Mouse (Mus musculus) lung, adult 2 months (tissue): ENCODE data around the gene Tsen15. TPM values are rescaled to one million over a fixed set of nuclear protein-coding genes. Genes with fewer than 3 reads are reported as not detected.

Source experiments
- DNase-seq: peaks from one replicate; pipeline ENCODE4 v3.0.0; 2022
- H3K4me1 ChIP-seq: fragments of 200-500 bp; 2 replicates; pipeline ENCODE4 v1.6.1; 2011; ENCODE audit warnings: low read length; ENCODE audit not compliant: control insufficient read depth, insufficient read depth
- H3K4me3 ChIP-seq: fragments of 200-500 bp; replicated peaks from 2 replicates; pipeline ENCODE3; 2011; ENCODE audit warnings: low read depth, mild to moderate bottlenecking, control low read depth, low read length; ENCODE audit errors: extremely low read depth
- CTCF ChIP-seq: fragments of 200-500 bp; IDR thresholded peaks from 2 replicates; pipeline ENCODE4 v1.5.1; 2011; ENCODE audit warnings: mild to moderate bottlenecking, low read length, control low read depth; ENCODE audit not compliant: insufficient read depth
- POLR2A ChIP-seq: fragments of 200-500 bp; IDR thresholded peaks from 2 replicates; pipeline ENCODE4 v1.6.1; 2011; ENCODE audit warnings: low read depth, mild to moderate bottlenecking, control low read depth, low read length, borderline replicate concordance; ENCODE audit errors: extremely low read depth
- WGBS: fragments of 180-500 bp; shearing (Covaris S2); methylation state at CpG from one replicate; pipeline ENCODE4 v1.1.7; 2018; 5-methylcytosine and 5-hydroxymethylcytosine counted together
- polyA plus RNA-seq: library from polyadenylated mRNA; depleted of rRNA; stranded (reverse); fragments of >200 nt; gene quantifications from 2 replicates; pipeline ENCODE4 v1.2.3, GENCODE M21; 2012; rRNA removed

The Tsen15 gene
- polyA plus RNA-seq = 10.6 and 12.7 TPM in 2 replicates

DNA sequence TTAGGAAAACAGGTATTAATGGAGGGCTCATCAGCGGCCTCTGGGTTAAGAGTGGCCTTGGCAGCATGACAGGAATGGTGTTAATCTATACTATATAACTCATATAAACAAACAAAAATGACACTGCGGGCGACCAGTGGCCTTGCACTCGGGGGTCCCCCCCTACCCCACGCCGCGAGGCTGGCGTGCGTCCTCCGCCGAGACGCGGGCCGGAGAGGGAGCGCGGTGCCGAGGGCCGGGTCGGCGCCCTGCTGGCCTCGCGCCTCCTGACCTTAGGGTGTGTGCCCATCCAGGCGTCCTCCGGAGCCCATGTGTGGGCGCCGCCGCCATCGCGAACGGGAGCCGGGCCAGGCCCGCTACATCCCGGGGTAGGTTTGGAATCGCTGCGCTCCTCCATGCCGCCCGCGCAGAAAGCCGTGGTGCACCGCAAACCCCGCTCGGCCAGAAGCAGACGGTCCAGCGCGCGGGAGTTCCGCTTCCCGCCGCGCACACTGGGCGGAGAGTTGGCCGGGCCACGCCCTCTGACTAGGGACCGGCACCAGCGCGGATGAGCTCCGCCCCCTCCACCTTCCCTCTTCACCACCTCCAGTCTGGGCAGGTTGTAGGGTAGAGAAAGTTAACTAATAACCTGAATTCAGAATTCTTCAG, at the start of gene Tsen15:
Gene Tsen15 (minus strand): TSS at position 501 of the 648 bp plus-strand sequence.
- under 1% methylated on average over 57 of the region's 57 CpGs for WGBS

DNA sequence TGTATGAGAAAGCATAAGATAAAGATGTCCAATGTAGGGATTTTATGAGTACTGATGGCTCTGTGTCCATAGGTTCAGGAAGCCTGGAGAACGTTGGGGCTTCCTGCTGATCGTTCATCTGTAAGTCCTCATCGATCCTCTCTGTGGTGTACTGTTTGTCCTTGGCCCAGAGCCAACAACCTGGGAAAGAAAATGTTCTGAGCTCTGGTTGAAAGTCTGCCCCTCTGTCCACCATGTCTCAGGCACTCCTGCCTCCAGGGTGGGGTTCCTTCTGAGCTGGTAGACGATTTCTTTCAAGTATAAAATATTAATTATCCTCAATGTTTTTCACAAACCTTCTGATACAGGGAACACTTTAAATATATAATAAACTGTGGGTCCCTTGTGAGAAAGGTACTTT, 47.7 kb upstream of the Tsen15 start:
- no peak for DNase-seq
- H3K4me3 ChIP-seq = no peak overlapping the region
- 53% methylated on average over 4 of the region's 4 CpGs for WGBS

More for the DNA sequence above, at the start of gene Tsen15:
- H3K4me3 ChIP-seq = peak within 1 kb of the TSS; percentile 76
- 0 out of 2 replicates have a peak, but pooled peaks cover 2% of the 10 kb centered on the region for H3K4me1 ChIP-seq
- peak; percentile 40; the same call in 1 of the 2 replicates for TF ChIP-seq POLR2A
- no peak for TF ChIP-seq CTCF
- DNase-seq = peak; percentile 88

DNA sequence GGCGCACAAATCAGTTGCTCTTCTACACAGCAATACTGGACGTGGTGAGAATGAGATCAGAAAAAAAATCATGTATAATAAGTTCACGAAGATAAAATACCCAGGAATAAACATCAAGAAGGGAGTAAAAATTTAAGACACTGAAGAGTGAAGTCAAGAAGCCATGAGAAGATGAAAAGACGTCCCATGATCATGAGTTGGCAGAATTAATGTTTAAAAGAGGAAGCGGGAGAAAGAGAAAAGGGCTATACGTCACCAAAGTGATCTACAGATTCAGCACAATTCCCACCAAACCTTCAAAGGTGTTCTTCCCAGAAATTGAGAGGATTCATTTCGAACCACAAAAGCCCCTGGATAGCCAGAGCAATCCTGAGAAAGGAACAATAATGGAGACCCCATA, 43.3 kb upstream of the Tsen15 start:
- no peak overlapping the region for H3K4me3 ChIP-seq
- no peak for DNase-seq
- peaks cover 2% of the 10 kb centered on the region; the same call in 1 of the 2 replicates for H3K4me1 ChIP-seq
- TF ChIP-seq CTCF (no peak), POLR2A (no peak)
- 82% methylated on average over 7 of the region's 7 CpGs for WGBS

More for the DNA sequence above, 47.7 kb upstream of the Tsen15 start:
- TF ChIP-seq POLR2A (no peak), CTCF (no peak)
- no peaks in the 10 kb centered on the region for H3K4me1 ChIP-seq

DNA sequence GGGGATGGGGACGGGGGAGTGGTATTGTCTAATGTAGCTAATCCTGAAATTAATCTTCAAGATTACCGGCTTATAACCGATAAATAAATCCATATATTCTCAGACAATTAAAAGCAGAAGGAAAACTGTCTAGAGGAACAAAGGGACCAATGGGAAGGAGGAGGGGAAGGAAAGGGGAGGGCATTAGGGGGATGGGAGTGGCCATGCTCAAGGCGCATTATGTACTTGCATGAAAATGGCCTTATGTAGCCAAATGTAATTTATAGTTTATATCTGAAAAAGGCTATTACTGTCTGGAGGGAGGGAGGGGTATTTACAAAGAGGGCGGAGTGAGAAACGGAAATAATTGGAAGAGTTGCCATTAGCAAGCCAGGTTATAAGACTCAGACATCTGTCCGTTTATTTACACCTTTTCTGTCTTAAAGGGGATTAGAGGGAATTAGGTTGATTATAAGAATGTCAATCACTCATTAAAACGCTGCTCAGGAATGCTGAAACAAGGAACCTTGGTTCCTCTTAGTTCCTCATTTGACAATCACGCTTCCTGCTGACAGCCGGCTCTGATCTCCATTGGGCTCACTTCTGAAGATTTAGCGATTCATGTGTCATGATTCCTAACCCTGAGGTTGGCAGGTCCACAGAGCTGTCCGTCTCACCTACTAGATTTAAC, 41.6 kb upstream of the Tsen15 start:
- Histone ChIP-seq H3K4me1 (peaks cover 4% of the 10 kb centered on the region; the same call in 1 of the 2 replicates), H3K4me3 (no peak overlapping the region)
- WGBS = 44% methylated on average over 12 of the region's 12 CpGs
- TF ChIP-seq CTCF = no peak
- no peak for DNase-seq

DNA sequence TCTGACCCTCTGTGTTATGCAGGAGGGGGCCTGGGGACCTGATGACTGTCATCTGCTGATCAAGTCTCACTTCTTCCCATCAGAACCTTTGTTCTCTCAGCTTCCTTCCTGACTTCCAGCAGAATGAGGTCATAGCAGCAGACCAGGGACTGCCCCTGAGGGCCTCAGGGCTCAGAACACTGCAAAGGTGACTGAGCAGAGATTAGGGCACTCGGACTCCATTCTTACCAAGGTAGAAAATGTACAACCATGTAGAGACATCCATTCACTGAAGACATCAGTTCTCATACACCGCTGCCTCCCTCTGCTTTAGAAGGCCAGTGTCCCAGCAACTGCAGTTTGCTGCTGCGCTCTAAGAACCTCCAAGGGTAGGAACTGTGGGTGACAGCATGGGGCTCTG, 36.6 kb upstream of the Tsen15 start:
- TF ChIP-seq CTCF (no peak), POLR2A (no peak)
- no peak overlapping the region for H3K4me3 ChIP-seq
- H3K4me1 ChIP-seq = peaks cover 4% of the 10 kb centered on the region; the same call in 1 of the 2 replicates
- WGBS = 84% methylated on average over 3 of the region's 3 CpGs
- DNase-seq = no peak

DNA sequence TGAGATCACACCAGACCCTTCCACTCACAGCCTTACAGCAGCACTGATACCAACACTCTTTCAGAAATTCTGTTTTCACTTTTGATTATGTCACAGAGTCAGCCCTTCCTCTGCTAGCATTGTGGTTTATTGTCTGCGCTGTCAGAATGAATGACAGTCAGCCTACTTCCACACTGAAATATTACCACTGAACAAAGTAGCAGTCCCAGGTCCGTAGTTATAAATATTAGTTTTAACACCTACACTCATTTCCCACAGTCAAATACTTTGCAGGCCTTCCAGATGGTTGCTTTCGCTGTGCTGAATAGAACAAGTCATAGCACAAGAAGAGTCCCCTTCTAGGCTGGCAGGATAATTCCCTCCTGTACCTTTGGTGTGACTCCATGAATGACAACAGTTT, 35.8 kb upstream of the Tsen15 start:
- 49% methylated on average over 3 of the region's 3 CpGs for WGBS
- H3K4me3 ChIP-seq = no peak overlapping the region
- TF ChIP-seq POLR2A (no peak), CTCF (no peak)
- H3K4me1 ChIP-seq = peaks cover 6% of the 10 kb centered on the region; the same call in 1 of the 2 replicates
- no peak for DNase-seq

DNA sequence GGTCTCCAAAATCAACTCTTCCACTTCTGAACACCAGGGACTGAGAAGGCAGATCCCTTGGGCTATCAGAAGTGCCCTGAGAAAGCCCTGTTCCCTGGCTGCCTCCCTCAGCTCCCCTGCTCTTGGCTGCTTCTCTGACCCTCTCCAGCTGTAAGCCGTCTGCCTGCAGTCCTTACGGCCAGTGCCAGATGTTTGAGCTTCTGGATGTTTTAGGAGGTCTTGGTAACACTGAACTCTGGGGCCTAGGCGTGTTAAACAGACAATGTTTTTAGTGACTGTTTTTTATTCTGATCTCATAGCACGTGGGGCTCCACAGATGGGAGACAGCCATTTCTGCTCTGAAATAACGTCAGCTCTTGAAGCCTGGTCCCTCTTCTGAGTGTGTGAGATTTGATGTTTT, 31.1 kb upstream of the Tsen15 start:
- no peak for TF ChIP-seq POLR2A
- no peak for TF ChIP-seq CTCF
- Histone ChIP-seq H3K4me1 (peaks cover 3% of the 10 kb centered on the region; the same call in 1 of the 2 replicates), H3K4me3 (no peak overlapping the region)
- WGBS = 56% methylated on average over 5 of the region's 5 CpGs
- no peak for DNase-seq

DNA sequence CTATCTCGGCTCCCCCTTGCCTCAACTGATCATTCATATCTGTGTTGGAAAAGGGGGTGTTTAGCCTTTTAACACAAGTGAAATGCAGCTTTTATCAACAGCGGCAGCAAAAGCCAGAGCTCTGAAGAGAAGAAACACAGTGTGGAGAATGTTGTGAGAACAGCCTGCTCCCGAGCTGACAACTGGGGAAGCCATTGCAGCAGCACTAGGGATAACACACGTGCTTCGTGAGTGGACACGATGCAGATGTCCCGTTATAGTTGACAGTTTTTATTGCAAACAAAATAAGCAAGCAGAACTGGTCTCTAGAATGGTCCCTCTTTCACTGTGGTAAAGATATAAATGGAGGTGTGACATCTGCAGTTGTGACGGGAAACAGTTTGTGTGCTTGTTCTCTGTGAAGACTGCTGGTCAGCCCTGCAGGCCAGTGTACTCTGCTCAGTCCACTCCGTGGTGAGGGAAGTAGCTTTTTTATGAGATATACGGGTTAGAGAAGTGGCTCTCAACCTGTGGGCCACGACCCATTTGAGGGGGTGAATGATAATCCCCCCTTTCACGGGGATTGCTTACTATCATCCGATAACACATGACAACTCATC, 29.9 kb upstream of the Tsen15 start:
- 72% methylated on average over 13 of the region's 13 CpGs for WGBS
- no peak for TF ChIP-seq CTCF
- no peak for TF ChIP-seq POLR2A
- no peak for DNase-seq
- H3K4me3 ChIP-seq = no peak overlapping the region
- H3K4me1 ChIP-seq = peaks cover 3% of the 10 kb centered on the region; the same call in 1 of the 2 replicates

DNA sequence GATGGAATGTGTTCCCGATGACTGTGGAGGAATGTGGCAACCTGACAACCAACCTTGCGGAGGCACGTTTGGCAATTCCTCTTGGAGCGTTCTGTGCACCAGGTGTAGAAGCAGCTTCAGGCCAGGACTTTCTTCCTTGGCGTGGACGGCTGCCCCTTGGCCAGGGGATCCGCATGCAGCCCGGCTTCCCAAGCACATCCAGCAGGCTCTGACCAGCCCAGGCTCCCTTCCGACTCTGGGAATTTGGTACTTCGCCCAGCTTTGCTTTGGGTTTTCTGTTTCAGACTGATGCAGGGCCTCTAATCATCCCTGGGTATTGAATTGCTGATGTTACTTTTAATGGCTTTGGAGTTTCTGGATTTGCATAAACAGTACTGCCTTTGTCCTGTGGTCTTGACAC, 28.0 kb upstream of the Tsen15 start:
- TF ChIP-seq CTCF = no peak
- no peak for TF ChIP-seq POLR2A
- DNase-seq = no peak

More for the DNA sequence above, 28.0 kb upstream of the Tsen15 start:
- peaks cover 3% of the 10 kb centered on the region; the same call in 1 of the 2 replicates for H3K4me1 ChIP-seq
- no peak overlapping the region for H3K4me3 ChIP-seq
- WGBS = 76% methylated on average over 10 of the region's 10 CpGs
